Comparison of ENCODE assay signal across 28 mouse cellular contexts in the genomic region with DNA sequence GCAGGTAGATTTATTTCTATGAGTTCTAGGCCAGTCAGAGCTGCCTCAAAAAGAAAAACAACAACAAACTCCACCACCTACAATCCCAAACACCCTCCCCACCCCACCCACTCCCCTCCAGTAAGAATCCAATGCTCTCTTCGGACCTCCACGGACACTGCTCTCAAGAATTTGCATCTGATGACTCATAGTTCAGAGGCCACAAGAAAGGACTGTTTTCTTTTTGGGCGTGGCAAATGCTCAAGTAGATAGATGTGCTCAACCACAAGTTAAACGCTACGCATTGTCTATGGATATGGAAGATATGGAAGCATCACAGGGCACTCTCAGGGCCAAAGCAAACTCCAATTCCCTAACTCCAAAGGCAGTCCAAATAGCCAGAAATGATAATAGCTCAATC. TPM values are rescaled to one million over a fixed set of nuclear protein-coding genes. Genes with fewer than 3 reads are reported as not detected.
DNase-seq lines count a peak whose midpoint lies in the region; TF ChIP-seq lines count a peak whose summit lies in the region.
"Had no signal": no experiment of that assay in that cellular context is flagged by ENCODE, and none has a peak within 500 bp of the region (broad histone marks: within the 10 kb centered on the region; RNA-seq: fewer than 3 reads in every experiment).

No protein-coding gene starts in this region.

- no peak for TF ChIP-seq EP300 in MEL (IDR thresholded peaks at IDR 0.05; ENCODE audit: low read depth in 1 of 2, low read length in 2 of 2)

- WGBS in large intestine, adult 2 months = 40% methylated on average over 5 of the region's 5 CpGs

- H3K9me3 ChIP-seq in MEL (replicated peaks; ENCODE audit: insufficient read depth, low read length) = no peaks in the 10 kb centered on the region
- H3K9me3 ChIP-seq: embryonic facial prominence, embryonic 13.5 days; forebrain, embryonic 15.5 days; heart, embryonic 12.5 days; heart, embryonic 15.5 days; hindbrain, embryonic 13.5 days had no signal

- TF ChIP-seq RAD21 in MEL (IDR thresholded peaks at IDR 0.05; ENCODE audit: low read depth, low read length) = no peak

- H3K4me1 ChIP-seq in MEL (ENCODE audit: control insufficient read depth in 1 of 2, insufficient read depth in 2 of 2, low read length in 2 of 2) = peaks cover 0 to 3% of the 10 kb centered on the region in 2 experiments; a peak in 1 of 4 replicates
- H3K4me1 ChIP-seq: embryonic facial prominence, embryonic 10.5 days; embryonic facial prominence, embryonic 13.5 days; forebrain, embryonic 12.5 days; hindbrain, embryonic 10.5 days; hindbrain, embryonic 13.5 days had no signal

- H3K27me3 ChIP-seq in MEL (ENCODE audit: control insufficient read depth in 1 of 2, insufficient read depth in 2 of 2, low read length in 2 of 2) = no peaks in the 10 kb centered on the region
- H3K27me3 ChIP-seq: CH12.LX; embryonic facial prominence, embryonic 13.5 days; forebrain, embryonic 12.5 days; forebrain, embryonic 15.5 days; heart, embryonic 12.5 days; heart, embryonic 15.5 days; hindbrain, embryonic 13.5 days had no signal

- no peak for TF ChIP-seq CTCF in MEL (IDR thresholded peaks at IDR 0.05 in 2 of 3, conservative IDR thresholded peaks at IDR 0.05 in 1 of 3; ENCODE audit: control insufficient read depth in 1 of 3, insufficient read depth in 1 of 3, low read depth in 2 of 3, low read length in 3 of 3, poor library complexity in 1 of 3, severe bottlenecking in 1 of 3)

- peaks cover 10 to 23% of the 10 kb centered on the region in 2 experiments for H3K36me3 ChIP-seq in MEL (ENCODE audit: control insufficient read depth in 1 of 2, insufficient read depth in 2 of 2, low read length in 2 of 2)

- H3K9ac ChIP-seq in MEL (ENCODE audit: control insufficient read depth, low read depth, low read length, poor library complexity, severe bottlenecking) = no peak overlapping the region
- H3K9ac ChIP-seq: embryonic facial prominence, embryonic 13.5 days; forebrain, embryonic 12.5 days; forebrain, embryonic 15.5 days; heart, embryonic 12.5 days; heart, embryonic 15.5 days; hindbrain, embryonic 13.5 days had no signal

- H3K79me2 ChIP-seq in MEL (ENCODE audit: control insufficient read depth, insufficient read depth, low read length, poor library complexity) = no peaks in the 10 kb centered on the region

- DNase-seq in 416B (ENCODE audit: low read depth) (peak; percentile 54), MEL (ENCODE audit: low read depth, low spot score) (peak; percentile 21)
- peak; percentile 38 for DNase-seq in large intestine, adult 2 months (ENCODE audit: low read depth, low spot score)
- no peak for DNase-seq in adrenal gland, postnatal 10 days
- no peak for DNase-seq in kidney, adult 8-10 months
- no peak for DNase-seq in c-Kit-positive CD71-positive TER-119-positive erythroid progenitor cells, embryonic 14.5 days (ENCODE audit: low spot score)
- DNase-seq: adrenal gland, adult 2 months; adrenal gland, postnatal 25 days; B cell, adult 2 months; cerebellum, adult 11 months; cerebellum, adult 2 months; cerebellum, adult 9-11 months; cerebellum, postnatal 36 days; embryo, embryonic 11 days; gastrocnemius, postnatal 25 days; heart, adult 18-20 months; heart, postnatal 10 days; heart, postnatal 36 days had no signal

- H3K27ac ChIP-seq in MEL (ENCODE audit: control insufficient read depth, low read depth, low read length) = no peak overlapping the region
- H3K27ac ChIP-seq: embryonic facial prominence, embryonic 10.5 days; embryonic facial prominence, embryonic 13.5 days; forebrain, embryonic 12.5 days; forebrain, embryonic 15.5 days; heart, embryonic 15.5 days; hindbrain, embryonic 10.5 days; hindbrain, embryonic 13.5 days had no signal

- H3K4me3 ChIP-seq in MEL (ENCODE audit: control insufficient read depth in 1 of 2, insufficient read depth in 1 of 2, low read depth in 2 of 2, low read length in 2 of 2) = no peak overlapping the region
- H3K4me3 ChIP-seq: embryonic facial prominence, embryonic 10.5 days; embryonic facial prominence, embryonic 13.5 days; erythroblast, embryonic 14.5 days; forebrain, embryonic 12.5 days; forebrain, embryonic 15.5 days; heart, embryonic 12.5 days; heart, embryonic 15.5 days; hindbrain, embryonic 10.5 days; hindbrain, embryonic 13.5 days had no signal

- no peak for TF ChIP-seq POLR2A in MEL (IDR thresholded peaks at IDR 0.05; ENCODE audit: control insufficient read depth in 1 of 2, insufficient read depth in 1 of 2, low read depth in 1 of 2, low read length in 2 of 2, poor library complexity in 1 of 2)

TF ChIP-seq in MEL, 35 proteins besides CTCF, POLR2A, EP300 and RAD21:
- no peak for TF ChIP-seq NRF1 (IDR thresholded peaks at IDR 0.05; ENCODE audit: insufficient read depth, low read depth, low read length, poor library complexity, severe bottlenecking)
- TF ChIP-seq POLR2AphosphoS5 (IDR thresholded peaks at IDR 0.05; ENCODE audit: borderline replicate concordance, low read depth, low read length) = no peak
- TF ChIP-seq MAFK (IDR thresholded peaks at IDR 0.05; ENCODE audit: borderline replicate concordance, low read depth, low read length) = no peak
- TF ChIP-seq USF2 (IDR thresholded peaks at IDR 0.05; ENCODE audit: borderline replicate concordance in 1 of 2, insufficient read depth in 1 of 2, low read depth in 1 of 2, low read length in 2 of 2) = no peak
- no peak for TF ChIP-seq TBP (IDR thresholded peaks at IDR 0.05; ENCODE audit: low read depth, low read length)
- TF ChIP-seq CHD1 (IDR thresholded peaks at IDR 0.05; ENCODE audit: low read depth, low read length) = no peak
- TF ChIP-seq ZKSCAN1 (IDR thresholded peaks at IDR 0.05; ENCODE audit: low read depth, low read length) = no peak
- TF ChIP-seq TAL1 (IDR thresholded peaks at IDR 0.05; ENCODE audit: low read length) = no peak
- no peak for TF ChIP-seq MYC (IDR thresholded peaks at IDR 0.05; ENCODE audit: low read depth, low read length)
- TF ChIP-seq MEF2A (IDR thresholded peaks at IDR 0.05; ENCODE audit: extremely low read depth, insufficient replicate concordance, low read depth, low read length, poor library complexity, severe bottlenecking) = no peak
- no peak for TF ChIP-seq SIN3A (IDR thresholded peaks at IDR 0.05; ENCODE audit: low read length)
- TF ChIP-seq TCF12 (IDR thresholded peaks at IDR 0.05; ENCODE audit: low read depth, low read length) = no peak
- no peak for TF ChIP-seq NELFE (IDR thresholded peaks at IDR 0.05; ENCODE audit: low read depth, low read length)
- no peak for TF ChIP-seq UBTF (IDR thresholded peaks at IDR 0.05; ENCODE audit: borderline replicate concordance, insufficient read depth, low read depth, low read length)
- TF ChIP-seq MYB (IDR thresholded peaks at IDR 0.05; ENCODE audit: low read depth, low read length) = no peak
- TF ChIP-seq SMC3 (IDR thresholded peaks at IDR 0.05; ENCODE audit: low read depth, low read length) = no peak
- no peak for TF ChIP-seq MXI1 (IDR thresholded peaks at IDR 0.05; ENCODE audit: low read depth, low read length)
- TF ChIP-seq E2F4 (IDR thresholded peaks at IDR 0.05; ENCODE audit: borderline replicate concordance, low read depth, low read length) = no peak
TF ChIP-seq in MEL: peak in this region for 0.

RNA-seq across cellular contexts. Expression of gene Kcmf1, which starts 45.5 kb away (rescaled TPM):
- total RNA-seq in MEL (2012; rRNA removed) = 77.0 and 92.4 TPM in 2 replicates
- polyA plus RNA-seq in MEL (2012; ENCODE audit: insufficient read depth in 1 of 2, insufficient read length in 2 of 2, low read depth in 1 of 2, low replicate concordance in 2 of 2, missing spikeins in 1 of 2) = 100 to 1,000 TPM; 133 to 195 TPM
- polyA plus RNA-seq in large intestine, adult 2 months (2012; rRNA removed) = 65.1 and 99.2 TPM in 2 replicates
- total RNA-seq in adrenal gland, postnatal 10 days (2021) = 10 to 100 TPM; 85.5 to 91.6 TPM

Comparison
In these comparisons a context has a peak if more than half of its experiments do, and no peak if none do; other contexts are left out.
1. DNase-seq: peak in 416B (single experiment), MEL (single experiment) and large intestine, adult 2 months (single experiment); none in adrenal gland, postnatal 10 days (single experiment), kidney, adult 8-10 months (0 of 2) and c-Kit-positive CD71-positive TER-119-positive erythroid progenitor cells, embryonic 14.5 days (single experiment).